Mouse (Mus musculus) frontal cortex, adult 2 months (tissue): Measurements from ENCODE around the gene Dstyk. TPM values are rescaled to one million over a fixed set of nuclear protein-coding genes. Genes with fewer than 3 reads are reported as not detected.

ENCODE experiments used
- DNase-seq, 2 experiments: peaks; one replicate each; pipeline ENCODE4 v3.0.0; 2022; ENCODE audit warnings: low spot score in 1 of 2; ENCODE audit errors: extremely low spot score in 1 of 2
- polyA plus RNA-seq: library from polyadenylated mRNA; depleted of rRNA; stranded (reverse); fragments of >200 nt; gene quantifications from 2 replicates; pipeline ENCODE4 v1.2.3, GENCODE M21; 2012; rRNA removed

Dstyk gene
- polyA plus RNA-seq, 1 experiment, result 26.6 TPM

DNA sequence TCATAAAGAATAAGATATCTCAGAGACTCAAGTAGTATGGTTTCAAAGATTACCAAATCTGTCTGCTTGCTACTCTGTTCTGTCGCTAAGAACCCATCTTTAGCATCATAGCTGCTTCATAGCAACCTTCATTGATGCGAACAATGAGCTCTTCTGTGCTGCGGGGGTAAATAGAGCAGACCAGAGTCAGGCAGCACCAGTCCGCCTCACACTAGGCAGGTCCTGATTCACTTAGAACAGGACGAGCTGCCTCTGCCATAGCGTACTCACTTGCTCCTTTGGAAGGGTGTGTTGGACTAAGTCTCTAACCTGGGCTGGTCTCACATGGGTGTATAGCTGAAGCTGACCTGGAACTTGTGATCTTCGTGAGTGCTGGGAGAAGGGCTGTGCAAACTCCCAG is 88.7 kb downstream of the Dstyk start, which contains the start of gene Tmem81:
Tmem81 (plus strand) TSS at position 173 of the 400 bp plus-strand sequence.
- DNase-seq, result no peak

DNA sequence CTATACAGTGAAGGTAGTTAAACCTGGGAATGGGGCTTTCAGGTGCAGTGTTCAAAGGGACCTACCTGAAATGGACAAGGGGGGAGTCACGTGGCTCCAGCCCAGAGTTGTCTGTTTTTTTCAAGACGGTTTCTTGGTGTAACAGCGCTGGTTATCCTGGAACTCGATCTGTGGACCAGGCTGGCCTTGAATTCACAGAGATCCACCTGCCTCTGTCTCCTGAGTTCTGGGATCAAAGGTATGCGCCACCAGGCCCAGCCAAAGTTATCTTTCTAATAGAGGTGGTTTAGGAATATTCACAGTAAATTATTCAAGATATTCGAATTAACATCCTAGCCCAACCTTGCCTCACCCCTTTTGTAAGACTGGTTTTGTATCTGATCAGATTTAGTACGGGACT is 89.3 kb downstream of the Dstyk start:
- DNase-seq, result no peak

DNA sequence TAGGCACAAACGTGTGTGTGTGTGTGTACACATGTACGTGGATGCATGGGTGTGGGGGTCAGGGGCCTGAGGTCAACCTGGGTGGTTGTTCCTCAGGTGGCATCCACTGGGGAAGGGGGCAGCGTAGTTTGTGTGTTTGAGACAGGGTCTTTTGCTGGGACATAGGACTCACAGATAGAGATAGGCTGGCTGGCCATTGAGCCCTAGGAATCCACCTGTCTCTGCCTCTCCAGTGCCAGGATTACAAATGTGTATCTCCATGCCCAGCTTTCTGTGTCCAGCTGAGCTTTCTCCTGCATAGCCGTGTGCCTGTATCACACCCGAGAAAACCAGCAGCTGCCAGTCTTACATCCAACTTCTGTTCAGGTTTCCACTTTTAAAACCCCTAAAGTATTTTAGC is 92.4 kb downstream of the Dstyk start:
- no peak for DNase-seq

DNA sequence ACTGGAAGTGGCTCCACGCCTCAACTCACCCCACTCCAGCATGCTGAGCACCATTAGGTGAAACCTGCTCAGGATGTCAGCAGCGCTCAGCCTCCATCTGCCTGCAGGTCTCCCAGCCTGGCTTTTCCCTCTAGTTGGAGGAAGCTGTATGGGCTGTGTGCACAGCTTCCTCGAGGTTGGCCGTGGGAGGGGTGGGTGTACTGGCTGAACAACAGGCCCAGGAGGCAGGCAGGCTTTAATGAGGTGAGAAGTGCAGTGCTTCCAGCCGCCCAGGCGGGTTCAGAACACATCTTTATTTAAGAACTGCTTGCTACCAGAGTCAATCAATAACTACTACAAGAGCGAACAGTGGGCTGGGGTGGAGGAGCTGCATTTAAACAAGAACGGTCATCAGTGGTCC is 94.2 kb downstream of the Dstyk start:
- DNase-seq, result no peak

DNA sequence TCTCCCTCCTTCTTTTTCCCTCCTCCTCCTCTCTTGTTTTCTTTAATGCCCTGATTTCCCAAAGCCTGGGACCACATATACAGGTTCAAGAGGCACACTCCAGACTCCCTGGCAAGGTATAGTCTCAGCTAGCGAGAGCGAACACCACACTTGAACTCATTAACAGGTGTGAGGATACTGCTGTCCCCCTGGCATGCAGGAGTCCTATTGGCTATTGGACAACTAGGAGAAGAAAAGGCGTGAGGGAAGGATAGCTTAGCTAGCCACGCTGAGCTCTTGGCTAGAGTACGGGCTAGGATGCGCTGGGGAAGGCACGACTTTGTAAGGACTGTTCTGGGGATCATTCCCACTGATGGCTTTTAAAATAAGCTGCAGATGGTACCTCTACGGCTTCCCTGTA is 94.8 kb downstream of the Dstyk start:
- no peak for DNase-seq

DNA sequence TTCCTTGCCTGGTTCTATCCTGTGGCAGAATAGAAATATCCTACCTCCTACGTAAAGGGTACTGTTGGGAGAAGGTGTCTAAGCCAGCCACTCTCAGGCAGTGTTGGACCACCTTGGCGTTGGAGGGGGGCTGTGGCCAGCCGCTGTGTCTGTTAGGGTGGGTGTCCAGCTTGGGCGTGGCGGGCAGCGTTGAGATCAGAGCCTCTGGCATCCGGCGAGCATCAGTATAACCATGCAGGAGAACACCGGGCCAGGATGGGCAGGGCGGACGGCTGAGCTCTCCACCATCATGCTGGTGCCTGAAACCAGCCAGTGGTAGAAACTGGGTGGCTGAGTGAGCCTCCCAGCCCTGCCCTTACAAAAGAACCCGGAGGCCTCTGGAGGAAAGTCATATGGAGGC is 98.0 kb downstream of the Dstyk start:
- no peak for DNase-seq

Other genes starting within 250 kb of the Dstyk start
- 9.6 and 10.7 TPM in 2 replicates for gene Lemd1, start 226.1 kb upstream of the Dstyk start, polyA plus RNA-seq
- 6.4 and 6.8 TPM in 2 replicates for gene AC124108.1, start 226.1 kb upstream of the Dstyk start, polyA plus RNA-seq
- gene Gm10188, start 187.8 kb upstream of the Dstyk start, polyA plus RNA-seq, result not detected in 2 replicates
- gene Klhdc8a, start 118.9 kb upstream of the Dstyk start, polyA plus RNA-seq, result 8.8 and 10.1 TPM in 2 replicates
- 0.84 and 1.0 TPM in 2 replicates for gene Nuak2, start 101.4 kb upstream of the Dstyk start, polyA plus RNA-seq
- 119 and 131 TPM in 2 replicates for gene Tmcc2, start 26.3 kb upstream of the Dstyk start, polyA plus RNA-seq
- 49.1 and 51.0 TPM in 2 replicates for gene Rbbp5, start 59.8 kb downstream of the Dstyk start, polyA plus RNA-seq
- gene Tmem81, start 88.7 kb downstream of the Dstyk start, polyA plus RNA-seq, result 5.1 and 6.4 TPM in 2 replicates
- 35.6 and 39.8 TPM in 2 replicates for gene Cntn2, start 125.7 kb downstream of the Dstyk start, polyA plus RNA-seq